Comparison of ENCODE assay signal across 22 mouse cellular contexts in genomic region chr12:73441326-73441725, GRCm38 (mm10).
DNase-seq lines count a peak whose midpoint lies in the region; TF ChIP-seq lines count a peak whose summit lies in the region.
"Had no signal": no experiment of that assay in that cellular context is flagged by ENCODE, and none has a peak within 500 bp of the region (broad histone marks: within the 10 kb centered on the region; RNA-seq: fewer than 3 reads in every experiment).

No protein-coding gene starts in this region.

- DNase-seq in kidney, adult 2 months: peak; percentile 53
- DNase-seq in kidney, adult 18-20 months: no peak
- peak; percentile 36 for DNase-seq in urinary bladder, postnatal 14 days (ENCODE audit: low spot score)
- DNase-seq in urinary bladder, postnatal 10 days (ENCODE audit: low spot score): no peak
- peak; percentile 34 for DNase-seq in kidney, postnatal 14 days
- DNase-seq in layer of hippocampus, adult 9-10 months (ENCODE audit: low spot score): no peak
- DNase-seq: adrenal gland, postnatal 10 days; adrenal gland, postnatal 36 days; cerebellum, adult 18-20 months; cerebellum, adult 9-10 months; cerebellum, postnatal 14 days; gastrocnemius, postnatal 10 days; gastrocnemius, postnatal 36 days; heart, adult 2 months; heart, postnatal 14 days; heart, postnatal 4 days had no signal

- H3K36me3 ChIP-seq in kidney, adult 2 months (ENCODE audit: control insufficient read depth, insufficient read depth, low read length): no peaks in the 10 kb centered on the region
- H3K36me3 ChIP-seq: forebrain, embryonic 10.5 days; heart, embryonic 10.5 days; heart, embryonic 13.5 days had no signal

- peaks cover 6% of the 10 kb centered on the region; the same call in 1 of the 2 replicates for H3K4me1 ChIP-seq in kidney, adult 2 months (ENCODE audit: control insufficient read depth, insufficient read depth, low read length)
- H3K4me1 ChIP-seq: forebrain, embryonic 13.5 days; heart, embryonic 13.5 days had no signal

- TF ChIP-seq CTCF in kidney, adult 2 months (conservative IDR thresholded peaks at IDR 0.05; ENCODE audit: insufficient read depth, insufficient read length, low read depth, low read length): no peak

- 42% methylated on average over 1 of the region's 1 CpGs for WGBS in kidney, adult 2 months

- no peaks in the 10 kb centered on the region for H3K27me3 ChIP-seq in kidney, adult 2 months (replicated peaks; ENCODE audit: control insufficient read depth, insufficient read depth, low read length)
- H3K27me3 ChIP-seq: forebrain, embryonic 13.5 days; heart, embryonic 13.5 days had no signal

- H3K27ac ChIP-seq in kidney, adult 2 months (ENCODE audit: insufficient read depth, low read depth, low read length): peak overlapping the region; percentile 51; the same call in 1 of the 2 replicates
- H3K27ac ChIP-seq: forebrain, embryonic 10.5 days; forebrain, embryonic 13.5 days; heart, adult 2 months; heart, embryonic 10.5 days; heart, embryonic 13.5 days; hindbrain, embryonic 14.5 days; hindbrain, postnatal 0 days had no signal

- TF ChIP-seq POLR2A in kidney, adult 2 months (IDR thresholded peaks at IDR 0.05; ENCODE audit: low read depth, low read length): no peak

- no peak overlapping the region for H3K4me3 ChIP-seq in kidney, adult 2 months (ENCODE audit: insufficient read depth, low read depth, low read length)
- H3K4me3 ChIP-seq: forebrain, embryonic 10.5 days; forebrain, embryonic 13.5 days; heart, adult 2 months; heart, embryonic 10.5 days; heart, embryonic 13.5 days had no signal

Comparison
In these comparisons a context has a peak if more than half of its experiments do, and no peak if none do; other contexts are left out.
1. DNase-seq: peak in kidney, adult 2 months (single experiment), urinary bladder, postnatal 14 days (single experiment) and kidney, postnatal 14 days (single experiment); none in kidney, adult 18-20 months (single experiment), urinary bladder, postnatal 10 days (single experiment) and layer of hippocampus, adult 9-10 months (single experiment).